Mouse (Mus musculus): ENCODE data around the gene Pbx1.

Pbx1 gene

GRCm38 (mm10) chr1:168344262-168344661, 87.8 kb downstream of the Pbx1 start:
- no peak for DNase-seq (ENCODE audit: low read depth, low spot score)

GRCm38 (mm10) chr1:168342269-168342668, 89.8 kb downstream of the Pbx1 start:
- no peak for DNase-seq (ENCODE audit: low read depth, low spot score)

GRCm38 (mm10) chr1:168341863-168342262, 90.2 kb downstream of the Pbx1 start:
- peak; percentile 21 for DNase-seq (ENCODE audit: low read depth, low spot score)

- no peak for DNase-seq (ENCODE audit: low read depth, low spot score)
Measured at GRCm38 (mm10) chr1:168341368-168341767, 90.7 kb downstream of the Pbx1 start.

- no peak for DNase-seq (ENCODE audit: low read depth, low spot score)
Measured at GRCm38 (mm10) chr1:168336238-168336818, 95.7 kb downstream of the Pbx1 start.

- no peak for DNase-seq (ENCODE audit: low read depth, low spot score)
Measured at GRCm38 (mm10) chr1:168334831-168335574, 97.1 kb downstream of the Pbx1 start.

GRCm38 (mm10) chr1:168332056-168332455, 100.0 kb downstream of the Pbx1 start:
- no peak for DNase-seq (ENCODE audit: low read depth, low spot score)

- no peak for DNase-seq (ENCODE audit: low read depth, low spot score)
Measured at GRCm38 (mm10) chr1:168328236-168328605, 103.8 kb downstream of the Pbx1 start.

- no peak for DNase-seq (ENCODE audit: low read depth, low spot score)
Measured at GRCm38 (mm10) chr1:168327405-168328235, 104.5 kb downstream of the Pbx1 start.

- DNase-seq (ENCODE audit: low read depth, low spot score), result no peak
Measured at GRCm38 (mm10) chr1:168325786-168326185, 106.3 kb downstream of the Pbx1 start.

GRCm38 (mm10) chr1:168324306-168325085, 107.6 kb downstream of the Pbx1 start:
- DNase-seq (ENCODE audit: low read depth, low spot score), result no peak

- DNase-seq (ENCODE audit: low read depth, low spot score), result no peak
Measured at GRCm38 (mm10) chr1:168323436-168324108, 108.5 kb downstream of the Pbx1 start.

GRCm38 (mm10) chr1:168322892-168323291, 109.2 kb downstream of the Pbx1 start:
- peak; percentile 44 for DNase-seq (ENCODE audit: low read depth, low spot score)

- DNase-seq (ENCODE audit: low read depth, low spot score), result no peak
Measured at GRCm38 (mm10) chr1:168319695-168320094, 112.4 kb downstream of the Pbx1 start.

GRCm38 (mm10) chr1:168318899-168319469, 113.1 kb downstream of the Pbx1 start:
- no peak for DNase-seq (ENCODE audit: low read depth, low spot score)

GRCm38 (mm10) chr1:168313772-168314171, 118.3 kb downstream of the Pbx1 start:
- DNase-seq (ENCODE audit: low read depth, low spot score), result no peak

GRCm38 (mm10) chr1:168312710-168313447, 119.2 kb downstream of the Pbx1 start:
- DNase-seq (ENCODE audit: low read depth, low spot score), result peak; percentile 16

GRCm38 (mm10) chr1:168309101-168309521, 123.0 kb downstream of the Pbx1 start:
- no peak for DNase-seq (ENCODE audit: low read depth, low spot score)

GRCm38 (mm10) chr1:168307275-168308182, 124.5 kb downstream of the Pbx1 start:
- DNase-seq (ENCODE audit: low read depth, low spot score), result no peak

Data from ES-CJ7 (cell line).